Mouse (Mus musculus) E14TG2a.4 (cell line): ENCODE data around the gene Dera.

ENCODE experiments used
- CTCF ChIP-seq: conservative IDR thresholded peaks from 2 replicates; pipeline ENCODE4 v1.5.1; 2014; ENCODE audit warnings: low read length
- POU5F1 ChIP-seq: IDR thresholded peaks from 2 replicates; pipeline ENCODE4 v1.6.1; 2014; ENCODE audit warnings: low read length, borderline replicate concordance

- TF ChIP-seq CTCF (no peak), POU5F1 (no peak)
Observed at GRCm38 (mm10) chr6:137754857-137755232, 499 bp downstream of the Dera start.
